15 mouse cellular contexts compared by ENCODE assay signal in genomic region chr1:172281522-172282254, GRCm38 (mm10). TPM values are rescaled to one million over a fixed set of nuclear protein-coding genes. Genes with fewer than 3 reads are reported as not detected.
DNase-seq lines count a peak whose midpoint lies in the region; ATAC-seq and TF ChIP-seq lines count a peak whose summit lies in the region.
"Had no signal": no experiment of that assay in that cellular context is flagged by ENCODE, and none has a peak within 500 bp of the region (broad histone marks: within the 10 kb centered on the region; RNA-seq: fewer than 3 reads in every experiment).

No protein-coding gene starts in this region.

- H3K36me3 ChIP-seq in hindbrain, postnatal 0 days (ENCODE audit: insufficient read depth, low read length), result no peaks in the 10 kb centered on the region; the same call in 1 of the 2 replicates
- H3K36me3 ChIP-seq in hindbrain, embryonic 10.5 days, result no peaks in the 10 kb centered on the region
- no peaks in the 10 kb centered on the region for H3K36me3 ChIP-seq in stomach, embryonic 16.5 days (ENCODE audit: control insufficient read depth, insufficient read depth, low read length)
- H3K36me3 ChIP-seq: G1E; hindbrain, embryonic 15.5 days; liver, embryonic 13.5 days; midbrain, embryonic 13.5 days had no signal

- H3K9me3 ChIP-seq in hindbrain, postnatal 0 days (ENCODE audit: low read length), result no peaks in the 10 kb centered on the region
- no peaks in the 10 kb centered on the region for H3K9me3 ChIP-seq in hindbrain, embryonic 10.5 days
- H3K9me3 ChIP-seq in stomach, embryonic 16.5 days (replicated peaks; ENCODE audit: control insufficient read depth, low read length), result no peaks in the 10 kb centered on the region
- H3K9me3 ChIP-seq: G1E; hindbrain, embryonic 15.5 days; liver, embryonic 13.5 days; midbrain, embryonic 13.5 days had no signal

- H3K9ac ChIP-seq in hindbrain, postnatal 0 days (replicated peaks; ENCODE audit: low read length), result no peak overlapping the region
- no peak overlapping the region for H3K9ac ChIP-seq in stomach, embryonic 16.5 days (ENCODE audit: low read length)
- H3K9ac ChIP-seq: hindbrain, embryonic 15.5 days; liver, embryonic 13.5 days; midbrain, embryonic 13.5 days had no signal

- no peak for ATAC-seq in hindbrain, postnatal 0 days
- peak; percentile 54; the same call in 1 of the 2 replicates for ATAC-seq in stomach, embryonic 16.5 days (ENCODE audit: insufficient read depth, low FRiP score)
- no peak for ATAC-seq in erythroblast, adult 5-6 weeks (replicated peaks; ENCODE audit: low FRiP score, poor library complexity, severe bottlenecking)
- ATAC-seq: midbrain, embryonic 13.5 days had no signal

- no peak overlapping the region for H3K4me2 ChIP-seq in hindbrain, postnatal 0 days (ENCODE audit: low read depth, low read length)
- no peak overlapping the region for H3K4me2 ChIP-seq in stomach, embryonic 16.5 days (ENCODE audit: low read depth, low read length)
- H3K4me2 ChIP-seq: hindbrain, embryonic 15.5 days; liver, embryonic 13.5 days; midbrain, embryonic 13.5 days had no signal

- peak; percentile 58 to 86 for DNase-seq in adrenal gland, adult (ENCODE audit: inconsistent age in 2 of 2, low spot score in 1 of 2)
- no peak for DNase-seq in adrenal gland, postnatal 10 days
- DNase-seq in hindbrain, postnatal 0 days (ENCODE audit: low spot score), result peak; percentile 45
- no peak for DNase-seq in hindbrain, embryonic 10.5 days (ENCODE audit: low spot score)
- DNase-seq in right cerebral cortex, adult 18-20 months, result peak; percentile 52
- DNase-seq in right cerebral cortex, postnatal 14 days, result no peak
- DNase-seq: cerebellum, postnatal 25 days; gastrocnemius, postnatal 25 days; liver, embryonic 13.5 days had no signal

- H3K27me3 ChIP-seq in hindbrain, postnatal 0 days (ENCODE audit: insufficient read depth, low read length), result no peaks in the 10 kb centered on the region
- H3K27me3 ChIP-seq in hindbrain, embryonic 10.5 days (ENCODE audit: insufficient read depth, poor library complexity, severe bottlenecking), result no peaks in the 10 kb centered on the region
- no peaks in the 10 kb centered on the region for H3K27me3 ChIP-seq in stomach, embryonic 16.5 days (ENCODE audit: control insufficient read depth, insufficient read depth, low read length)
- H3K27me3 ChIP-seq: hindbrain, embryonic 15.5 days; midbrain, embryonic 13.5 days had no signal

- peak; percentile 44 for TF ChIP-seq CTCF in hindbrain, postnatal 0 days (IDR thresholded peaks at IDR 0.05; ENCODE audit: low read depth)

- H3K4me1 ChIP-seq in hindbrain, postnatal 0 days (ENCODE audit: insufficient read depth, low read length), result no peaks in the 10 kb centered on the region; the same call in 1 of the 2 replicates
- H3K4me1 ChIP-seq in hindbrain, embryonic 10.5 days (replicated peaks), result peaks cover 9% of the 10 kb centered on the region
- no peaks in the 10 kb centered on the region for H3K4me1 ChIP-seq in stomach, embryonic 16.5 days (ENCODE audit: control insufficient read depth, insufficient read depth, low read length)
- H3K4me1 ChIP-seq: hindbrain, embryonic 15.5 days; liver, embryonic 13.5 days; midbrain, embryonic 13.5 days had no signal

- peak overlapping the region; percentile 32; the same call in 1 of the 2 replicates for H3K27ac ChIP-seq in hindbrain, postnatal 0 days
- no peak overlapping the region for H3K27ac ChIP-seq in hindbrain, embryonic 10.5 days
- no peak overlapping the region for H3K27ac ChIP-seq in stomach, embryonic 16.5 days (ENCODE audit: low read length)
- H3K27ac ChIP-seq: hindbrain, embryonic 15.5 days; liver, embryonic 13.5 days; midbrain, embryonic 13.5 days had no signal

- no peak overlapping the region for H3K4me3 ChIP-seq in hindbrain, postnatal 0 days (ENCODE audit: low read length)
- H3K4me3 ChIP-seq in hindbrain, embryonic 10.5 days, result no peak overlapping the region
- no peak overlapping the region for H3K4me3 ChIP-seq in stomach, embryonic 16.5 days (replicated peaks; ENCODE audit: low read length)
- H3K4me3 ChIP-seq: hindbrain, embryonic 15.5 days; liver, embryonic 13.5 days; midbrain, embryonic 13.5 days had no signal

- 70% methylated on average over 10 of the region's 10 CpGs for WGBS in hindbrain, postnatal 0 days
- WGBS in hindbrain, embryonic 10.5 days, result 88% methylated on average over 10 of the region's 10 CpGs
- 66% methylated on average over 10 of the region's 10 CpGs for WGBS in stomach, embryonic 16.5 days

RNA-seq across cellular contexts. Expression of gene Atp1a2, which starts 16.2 kb away (rescaled TPM):
- 100 to 1,000 TPM; 303 to 400 TPM for total RNA-seq in adrenal gland, postnatal 10 days (2021)
- 546 and 572 TPM in 2 replicates for total RNA-seq in hindbrain, postnatal 0 days (2014; rRNA removed)
- polyA plus RNA-seq in hindbrain, postnatal 0 days (2015; fragmentation: Nextera tagmentation; extraction: Ambion mirVana), result 119 and 123 TPM in 2 replicates
- polyA plus RNA-seq in hindbrain, embryonic 10.5 days (2016; fragmentation: Nextera tagmentation; extraction: Ambion mirVana), result 2.1 and 2.3 TPM in 2 replicates
- polyA plus RNA-seq in stomach, embryonic 16.5 days (2015; fragmentation: Nextera tagmentation; extraction: Ambion mirVana), result 5.7 and 7.5 TPM in 2 replicates
- total RNA-seq in erythroblast, adult 5-6 weeks (2015; ENCODE audit: low replicate concordance), result not detected in 2 replicates
- total RNA-seq in erythroblast, adult 5-6 weeks (2017; ENCODE audit: low replicate concordance), result not detected in 2 replicates
- polyA plus RNA-seq: G1E had no signal

RNA-seq across cellular contexts. Expression of gene Igsf8, which starts 20.2 kb away (rescaled TPM):
- 10 to 100 TPM; 26.5 to 32.3 TPM for total RNA-seq in adrenal gland, postnatal 10 days (2021)
- total RNA-seq in hindbrain, postnatal 0 days (2014; rRNA removed), result 136 and 150 TPM in 2 replicates
- polyA plus RNA-seq in hindbrain, postnatal 0 days (2015; fragmentation: Nextera tagmentation; extraction: Ambion mirVana), result 90.2 and 90.8 TPM in 2 replicates
- 63.5 and 142 TPM in 2 replicates for polyA plus RNA-seq in hindbrain, embryonic 10.5 days (2016; fragmentation: Nextera tagmentation; extraction: Ambion mirVana)
- polyA plus RNA-seq in stomach, embryonic 16.5 days (2015; fragmentation: Nextera tagmentation; extraction: Ambion mirVana), result 27.8 and 35.0 TPM in 2 replicates
- 1.3 and 6.7 TPM in 2 replicates for total RNA-seq in erythroblast, adult 5-6 weeks (2015; ENCODE audit: low replicate concordance)
- total RNA-seq in erythroblast, adult 5-6 weeks (2017; ENCODE audit: low replicate concordance), result 2.0 and 3.1 TPM in 2 replicates

RNA-seq across cellular contexts. Expression of gene Atp1a4, which starts 23.5 kb away (rescaled TPM):
- total RNA-seq in adrenal gland, postnatal 10 days (2021), result under 1 TPM; 0.24 to 0.30 TPM
- total RNA-seq in hindbrain, postnatal 0 days (2014; rRNA removed), result 0.10 TPM in 1 of 2 replicates, not detected in the other
- polyA plus RNA-seq in hindbrain, postnatal 0 days (2015; fragmentation: Nextera tagmentation; extraction: Ambion mirVana), result 0.05 TPM in 1 of 2 replicates, not detected in the other
- polyA plus RNA-seq in hindbrain, embryonic 10.5 days (2016; fragmentation: Nextera tagmentation; extraction: Ambion mirVana), result not detected in 2 replicates
- 0.04 TPM in 1 of 2 replicates, not detected in the other for polyA plus RNA-seq in stomach, embryonic 16.5 days (2015; fragmentation: Nextera tagmentation; extraction: Ambion mirVana)
- total RNA-seq in erythroblast, adult 5-6 weeks (2015; ENCODE audit: low replicate concordance), result not detected in 2 replicates
- not detected in 2 replicates for total RNA-seq in erythroblast, adult 5-6 weeks (2017; ENCODE audit: low replicate concordance)
- total RNA-seq: layer of hippocampus, adult 18-20 months had no signal
- polyA plus RNA-seq: G1E; liver, embryonic 13.5 days; midbrain, embryonic 13.5 days had no signal

RNA-seq across cellular contexts. Expression of gene Kcnj9, which starts 47.4 kb away (rescaled TPM):
- under 1 TPM in 1 of 2 experiments, not detected in 1; 0.12 TPM for total RNA-seq in adrenal gland, postnatal 10 days (2021)
- 8.0 and 9.8 TPM in 2 replicates for total RNA-seq in hindbrain, postnatal 0 days (2014; rRNA removed)
- polyA plus RNA-seq in hindbrain, postnatal 0 days (2015; fragmentation: Nextera tagmentation; extraction: Ambion mirVana), result 3.6 and 4.2 TPM in 2 replicates
- 0.11 and 0.71 TPM in 2 replicates for polyA plus RNA-seq in hindbrain, embryonic 10.5 days (2016; fragmentation: Nextera tagmentation; extraction: Ambion mirVana)
- polyA plus RNA-seq in stomach, embryonic 16.5 days (2015; fragmentation: Nextera tagmentation; extraction: Ambion mirVana), result 0.07 TPM in 1 of 2 replicates, not detected in the other
- not detected in 2 replicates for total RNA-seq in erythroblast, adult 5-6 weeks (2015; ENCODE audit: low replicate concordance)
- total RNA-seq in erythroblast, adult 5-6 weeks (2017; ENCODE audit: low replicate concordance), result 2.1 TPM in 1 of 2 replicates, not detected in the other
- total RNA-seq: G1E; gastrocnemius, postnatal 25 days had no signal
- polyA plus RNA-seq: G1E; liver, embryonic 13.5 days had no signal

RNA-seq across cellular contexts. Expression of gene Kcnj10, which starts 59.3 kb away (rescaled TPM):
- 1 to 10 TPM in 1 of 2 experiments, under 1 TPM in 1; 0.90 to 1.3 TPM for total RNA-seq in adrenal gland, postnatal 10 days (2021)
- total RNA-seq in hindbrain, postnatal 0 days (2014; rRNA removed), result 8.6 and 10.0 TPM in 2 replicates
- polyA plus RNA-seq in hindbrain, postnatal 0 days (2015; fragmentation: Nextera tagmentation; extraction: Ambion mirVana), result 5.4 and 5.6 TPM in 2 replicates
- 0.31 and 0.77 TPM in 2 replicates for polyA plus RNA-seq in hindbrain, embryonic 10.5 days (2016; fragmentation: Nextera tagmentation; extraction: Ambion mirVana)
- 0.07 and 0.19 TPM in 2 replicates for polyA plus RNA-seq in stomach, embryonic 16.5 days (2015; fragmentation: Nextera tagmentation; extraction: Ambion mirVana)
- 5.6 and 11.7 TPM in 2 replicates for total RNA-seq in erythroblast, adult 5-6 weeks (2015; ENCODE audit: low replicate concordance)
- total RNA-seq in erythroblast, adult 5-6 weeks (2017; ENCODE audit: low replicate concordance), result 0.85 and 2.8 TPM in 2 replicates
- polyA plus RNA-seq: G1E had no signal

Comparison
In these comparisons a context has a peak if more than half of its experiments do, and no peak if none do; other contexts are left out.
1. DNase-seq: peak in adrenal gland, adult (2 of 2), hindbrain, postnatal 0 days (single experiment) and right cerebral cortex, adult 18-20 months (single experiment); none in adrenal gland, postnatal 10 days (single experiment), hindbrain, embryonic 10.5 days (single experiment) and right cerebral cortex, postnatal 14 days (single experiment).
2. RNA of gene Atp1a2, which starts 16.2 kb away (total RNA-seq): 546 to 572 TPM in hindbrain, postnatal 0 days and 303 to 400 TPM in adrenal gland, postnatal 10 days; not detected in erythroblast, adult 5-6 weeks; every median in the first group is over 100 times any median in the second.